Comparison of ENCODE assay signal across 9 mouse cellular contexts in genomic region chr1:88757746-88758145, GRCm38 (mm10). TPM values are rescaled to one million over a fixed set of nuclear protein-coding genes. Genes with fewer than 3 reads are reported as not detected.
DNase-seq lines count a peak whose midpoint lies in the region; ATAC-seq and TF ChIP-seq lines count a peak whose summit lies in the region.
"Had no signal": no experiment of that assay in that cellular context is flagged by ENCODE, and none has a peak within 500 bp of the region (broad histone marks: within the 10 kb centered on the region; RNA-seq: fewer than 3 reads in every experiment).

No protein-coding gene starts in this region.

- WGBS in embryonic facial prominence, embryonic 13.5 days, result 7% methylated on average over 3 of the region's 3 CpGs
- 42% methylated on average over 3 of the region's 3 CpGs for WGBS in kidney, adult 2 months

- no peaks in the 10 kb centered on the region for H3K27me3 ChIP-seq in embryonic facial prominence, embryonic 13.5 days
- no peaks in the 10 kb centered on the region for H3K27me3 ChIP-seq in kidney, adult 2 months (replicated peaks; ENCODE audit: control insufficient read depth, insufficient read depth, low read length)

- no peaks in the 10 kb centered on the region for H3K36me3 ChIP-seq in embryonic facial prominence, embryonic 13.5 days
- no peaks in the 10 kb centered on the region for H3K36me3 ChIP-seq in kidney, adult 2 months (ENCODE audit: control insufficient read depth, insufficient read depth, low read length)

- no peak for TF ChIP-seq POLR2A in kidney, adult 2 months (IDR thresholded peaks at IDR 0.05; ENCODE audit: low read depth, low read length)

- no peak overlapping the region for H3K4me3 ChIP-seq in embryonic facial prominence, embryonic 13.5 days
- no peak overlapping the region for H3K4me3 ChIP-seq in kidney, adult 2 months (ENCODE audit: insufficient read depth, low read depth, low read length)

- peaks cover 34% of the 10 kb centered on the region for H3K4me1 ChIP-seq in embryonic facial prominence, embryonic 13.5 days
- no peaks in the 10 kb centered on the region for H3K4me1 ChIP-seq in kidney, adult 2 months (ENCODE audit: control insufficient read depth, insufficient read depth, low read length)

- DNase-seq in Muller cell, postnatal 12 days (ENCODE audit: inconsistent ontology term), result peak; percentile 35
- DNase-seq in kidney, adult 2 months, result peak; percentile 47
- peak; percentile 47 for DNase-seq in lung, postnatal 25 days (ENCODE audit: low spot score)
- no peak for DNase-seq in right cerebral cortex, postnatal 25 days
- DNase-seq in urinary bladder, postnatal 10 days (ENCODE audit: low spot score), result no peak
- no peak for DNase-seq in right cerebral cortex, postnatal 10 days (ENCODE audit: low spot score in 2 of 2)
- DNase-seq: cerebellum, adult 8-10 months had no signal

- ATAC-seq in embryonic facial prominence, embryonic 13.5 days (ENCODE audit: insufficient number of reproducible peaks, insufficient read depth, low FRiP score, low TSS enrichment, low read depth), result no peak
- ATAC-seq in activated CD4-positive, CD25-positive, alpha-beta regulatory T cell, adult 4 months, result no peak

- TF ChIP-seq CTCF in kidney, adult 2 months (conservative IDR thresholded peaks at IDR 0.05; ENCODE audit: insufficient read depth, insufficient read length, low read depth, low read length), result no peak

- no peak overlapping the region for H3K4me2 ChIP-seq in embryonic facial prominence, embryonic 13.5 days

- no peaks in the 10 kb centered on the region for H3K9me3 ChIP-seq in embryonic facial prominence, embryonic 13.5 days

- H3K9ac ChIP-seq in embryonic facial prominence, embryonic 13.5 days, result no peak overlapping the region

- H3K27ac ChIP-seq in embryonic facial prominence, embryonic 13.5 days, result peak overlapping the region; percentile 45
- H3K27ac ChIP-seq in kidney, adult 2 months (ENCODE audit: insufficient read depth, low read depth, low read length), result no peak overlapping the region

RNA-seq across cellular contexts. Expression of gene Arl4c, which starts 55.7 kb away (rescaled TPM):
- polyA plus RNA-seq in embryonic facial prominence, embryonic 13.5 days (2015; fragmentation: Nextera tagmentation; extraction: Ambion mirVana), result 11.7 and 11.8 TPM in 2 replicates
- 3.9 and 6.1 TPM in 2 replicates for polyA plus RNA-seq in kidney, adult 2 months (2012; rRNA removed)
- polyA plus RNA-seq in activated CD4-positive, CD25-positive, alpha-beta regulatory T cell, adult 4 months (2017; shearing (Covaris generic)), result 10 to 100 TPM; 17.3 to 19.6 TPM

Comparison
In these comparisons a context has a peak if more than half of its experiments do, and no peak if none do; other contexts are left out.
1. DNase-seq: peak in Muller cell, postnatal 12 days (single experiment), kidney, adult 2 months (single experiment) and lung, postnatal 25 days (single experiment); none in right cerebral cortex, postnatal 25 days (single experiment), urinary bladder, postnatal 10 days (single experiment) and right cerebral cortex, postnatal 10 days (0 of 2).